Mouse (Mus musculus) neural tube, embryonic 14.5 days (tissue): ENCODE data around the gene Plekhg5. TPM values are rescaled to one million over a fixed set of nuclear protein-coding genes. Genes with fewer than 3 reads are reported as not detected.

Source experiments
- ATAC-seq: fragments of 200-750 bp; cut with Nextera tagmentation; 2 replicates; pipeline ENCODE4 v1.8.0; 2017; ENCODE audit warnings: low read depth, mild to moderate bottlenecking, moderate TSS enrichment, moderate library complexity
- H3K27ac ChIP-seq: fragments of 300-500 bp; sonication (generic); 2 replicates; pipeline ENCODE4 v1.5.1; 2014; ENCODE audit warnings: low read depth, mild to moderate bottlenecking, control low read depth, low read length, moderate library complexity, mixed read lengths
- H3K27me3 ChIP-seq: fragments of 300-500 bp; sonication (generic); 2 replicates; pipeline ENCODE4 v1.6.1; 2014; ENCODE audit warnings: low read length; ENCODE audit not compliant: control insufficient read depth, insufficient read depth
- H3K36me3 ChIP-seq: fragments of 300-500 bp; sonication (generic); 2 replicates; pipeline ENCODE4 v1.6.1; 2014; ENCODE audit warnings: low read length, mixed read lengths; ENCODE audit not compliant: control insufficient read depth, insufficient read depth
- H3K4me1 ChIP-seq: fragments of 300-500 bp; sonication (generic); 2 replicates; pipeline ENCODE4 v1.6.1; 2014; ENCODE audit warnings: low read length; ENCODE audit not compliant: control insufficient read depth, insufficient read depth
- H3K4me2 ChIP-seq: fragments of 300-500 bp; sonication (generic); 2 replicates; pipeline ENCODE4 v1.6.1; 2014; ENCODE audit warnings: mild to moderate bottlenecking, low read depth, low read length, control low read depth
- H3K4me3 ChIP-seq: fragments of 300-500 bp; sonication (generic); 2 replicates; pipeline ENCODE4 v1.5.1; 2014; ENCODE audit warnings: low read depth, low read length, control low read depth, mixed read lengths
- H3K9ac ChIP-seq: fragments of 300-500 bp; sonication (generic); replicated peaks from 2 replicates; pipeline ENCODE4 v1.6.1; 2014; ENCODE audit warnings: low read depth, mild to moderate bottlenecking, control low read depth, low read length, mixed read lengths
- H3K9me3 ChIP-seq: fragments of 300-500 bp; sonication (generic); 2 replicates; pipeline ENCODE4 v1.6.1; 2016; ENCODE audit warnings: low read length; ENCODE audit not compliant: control insufficient read depth
- WGBS: fragments of 180-500 bp; shearing (Covaris S2); extraction: QIAGEN DNeasy Blood & Tissue Kit; methylation state at CpG from one replicate; pipeline ENCODE4 v1.1.7; 2014; 5-methylcytosine and 5-hydroxymethylcytosine counted together
- polyA plus RNA-seq: library from polyadenylated mRNA; unstranded; fragments of >200 nt; fragmentation: Nextera tagmentation; extraction: Ambion mirVana; gene quantifications from 2 replicates; pipeline ENCODE4 v1.2.1, GENCODE M21; 2014

Plekhg5 gene
- polyA plus RNA-seq, 1 experiment from 2014 or later = 9.6 TPM

DNA sequence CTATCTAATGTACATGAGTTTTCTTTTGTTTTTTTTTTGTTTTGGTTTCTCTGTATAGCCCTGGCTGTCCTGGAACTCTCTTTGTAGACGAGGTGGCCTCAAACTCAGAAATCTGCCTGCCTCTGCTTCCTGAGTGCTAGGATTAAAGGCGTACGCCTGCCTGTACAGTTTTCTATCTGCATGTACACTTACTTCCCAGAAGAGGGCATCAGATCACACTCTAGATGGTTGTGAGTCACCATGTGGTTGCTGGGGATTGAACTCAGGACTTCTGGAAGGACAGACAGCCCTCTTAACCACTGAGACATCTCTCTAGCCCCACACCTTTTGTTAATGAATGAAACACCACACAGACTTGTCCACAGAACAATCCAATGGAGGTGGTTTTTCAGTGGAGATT lies 7.0 kb downstream of the Plekhg5 start:
- Histone ChIP-seq H3K27ac (no peak overlapping the region), H3K9me3 (no peaks in the 10 kb centered on the region), H3K36me3 (no peaks in the 10 kb centered on the region), H3K9ac (no peak overlapping the region), H3K4me2 (no peak overlapping the region), H3K27me3 (no peaks in the 10 kb centered on the region), H3K4me3 (no peak overlapping the region), H3K4me1 (no peaks in the 10 kb centered on the region)
- WGBS = 91% methylated on average over 3 of the region's 3 CpGs
- ATAC-seq = no peak

DNA sequence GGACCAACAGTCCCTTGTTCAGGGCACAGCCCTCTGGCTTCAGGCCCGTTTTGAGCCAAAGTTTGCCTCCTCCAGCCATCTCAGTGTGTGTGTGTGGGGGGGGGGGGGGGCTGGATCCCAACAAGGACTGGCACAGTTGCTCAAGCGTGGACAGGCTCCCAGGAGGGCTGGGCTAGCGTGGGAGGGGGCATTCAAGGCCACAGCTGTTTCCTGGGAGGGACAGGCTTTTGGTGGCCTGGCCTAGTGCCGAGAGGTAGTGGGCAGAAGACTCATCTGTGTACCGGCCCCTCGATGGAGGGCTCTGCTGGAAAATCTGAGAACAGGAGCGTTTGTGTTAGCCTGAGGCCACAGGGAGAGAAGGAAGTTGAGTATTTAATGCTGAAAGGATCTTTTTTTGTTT lies 7.6 kb downstream of the Plekhg5 start:
- no peak for ATAC-seq
- H3K9me3 ChIP-seq = no peaks in the 10 kb centered on the region
- 55% methylated on average over 7 of the region's 7 CpGs for WGBS

DNA sequence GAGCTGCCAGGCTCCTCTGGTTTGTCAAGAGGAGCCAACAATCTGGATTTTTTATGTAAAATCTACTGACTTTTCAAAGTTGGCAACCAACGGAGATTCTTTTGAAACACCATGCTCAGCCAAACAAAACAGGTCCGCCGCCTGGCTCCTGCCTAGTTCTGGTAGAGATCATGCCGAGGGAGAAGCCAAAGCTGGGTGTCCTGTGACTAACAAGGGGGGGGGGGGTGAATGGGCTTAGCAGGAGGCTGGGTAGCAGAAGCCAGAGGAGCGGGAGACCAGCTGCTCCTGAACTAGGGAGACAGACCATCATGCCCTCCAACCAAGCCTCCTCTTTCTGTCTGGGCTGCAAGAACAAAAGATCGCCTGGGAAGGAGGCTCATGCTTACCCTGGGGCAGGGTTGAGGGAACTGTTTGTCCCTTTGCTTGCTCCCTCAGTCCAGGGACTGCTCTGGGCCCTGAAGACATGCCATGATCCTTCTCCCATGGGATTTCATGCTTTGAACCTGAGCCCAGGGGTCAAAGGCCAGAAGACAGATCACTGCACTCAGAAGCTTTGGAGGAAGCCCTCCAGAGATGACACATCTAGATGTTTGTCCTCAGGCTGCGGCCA lies 11.4 kb downstream of the Plekhg5 start:
- Histone ChIP-seq H3K27ac (no peak overlapping the region), H3K4me3 (no peak overlapping the region), H3K9ac (no peak overlapping the region), H3K27me3 (no peaks in the 10 kb centered on the region), H3K36me3 (no peaks in the 10 kb centered on the region), H3K4me1 (0 out of 2 replicates have a peak, but pooled peaks cover 11% of the 10 kb centered on the region), H3K9me3 (no peaks in the 10 kb centered on the region), H3K4me2 (no peak overlapping the region)
- ATAC-seq = no peak
- 72% methylated on average over 7 of the region's 7 CpGs for WGBS

More for the DNA sequence above, 7.6 kb downstream of the Plekhg5 start:
- H3K27me3 ChIP-seq = no peaks in the 10 kb centered on the region
- no peak overlapping the region for H3K4me2 ChIP-seq
- H3K36me3 ChIP-seq = no peaks in the 10 kb centered on the region
- no peak overlapping the region for H3K9ac ChIP-seq
- H3K4me3 ChIP-seq = no peak overlapping the region
- no peaks in the 10 kb centered on the region for H3K4me1 ChIP-seq
- H3K27ac ChIP-seq = no peak overlapping the region

GRCm38 (mm10) chr4:152084616-152085015 lies 12.3 kb downstream of the Plekhg5 start:
- no peaks in the 10 kb centered on the region for H3K9me3 ChIP-seq
- no peak overlapping the region for H3K9ac ChIP-seq
- no peaks in the 10 kb centered on the region for H3K27me3 ChIP-seq
- no peak overlapping the region for H3K27ac ChIP-seq
- no peak for ATAC-seq
- H3K4me2 ChIP-seq = no peak overlapping the region
- 0 out of 2 replicates have a peak, but pooled peaks cover 11% of the 10 kb centered on the region for H3K4me1 ChIP-seq
- WGBS = 86% methylated on average over 7 of the region's 7 CpGs
- H3K4me3 ChIP-seq = no peak overlapping the region
- H3K36me3 ChIP-seq = no peaks in the 10 kb centered on the region

GRCm38 (mm10) chr4:152086505-152087210 lies 14.4 kb downstream of the Plekhg5 start:
- Histone ChIP-seq H3K9ac (peak overlapping the region; percentile 85), H3K4me3 (peak overlapping the region; percentile 65), H3K27me3 (no peaks in the 10 kb centered on the region), H3K36me3 (no peaks in the 10 kb centered on the region), H3K27ac (no peak overlapping the region), H3K9me3 (no peaks in the 10 kb centered on the region), H3K4me1 (0 out of 2 replicates have a peak, but pooled peaks cover 11% of the 10 kb centered on the region), H3K4me2 (peak overlapping the region; percentile 80)
- peak; percentile 74; the same call in 1 of the 2 replicates for ATAC-seq
- WGBS = under 1% methylated on average over 65 of the region's 92 CpGs

DNA sequence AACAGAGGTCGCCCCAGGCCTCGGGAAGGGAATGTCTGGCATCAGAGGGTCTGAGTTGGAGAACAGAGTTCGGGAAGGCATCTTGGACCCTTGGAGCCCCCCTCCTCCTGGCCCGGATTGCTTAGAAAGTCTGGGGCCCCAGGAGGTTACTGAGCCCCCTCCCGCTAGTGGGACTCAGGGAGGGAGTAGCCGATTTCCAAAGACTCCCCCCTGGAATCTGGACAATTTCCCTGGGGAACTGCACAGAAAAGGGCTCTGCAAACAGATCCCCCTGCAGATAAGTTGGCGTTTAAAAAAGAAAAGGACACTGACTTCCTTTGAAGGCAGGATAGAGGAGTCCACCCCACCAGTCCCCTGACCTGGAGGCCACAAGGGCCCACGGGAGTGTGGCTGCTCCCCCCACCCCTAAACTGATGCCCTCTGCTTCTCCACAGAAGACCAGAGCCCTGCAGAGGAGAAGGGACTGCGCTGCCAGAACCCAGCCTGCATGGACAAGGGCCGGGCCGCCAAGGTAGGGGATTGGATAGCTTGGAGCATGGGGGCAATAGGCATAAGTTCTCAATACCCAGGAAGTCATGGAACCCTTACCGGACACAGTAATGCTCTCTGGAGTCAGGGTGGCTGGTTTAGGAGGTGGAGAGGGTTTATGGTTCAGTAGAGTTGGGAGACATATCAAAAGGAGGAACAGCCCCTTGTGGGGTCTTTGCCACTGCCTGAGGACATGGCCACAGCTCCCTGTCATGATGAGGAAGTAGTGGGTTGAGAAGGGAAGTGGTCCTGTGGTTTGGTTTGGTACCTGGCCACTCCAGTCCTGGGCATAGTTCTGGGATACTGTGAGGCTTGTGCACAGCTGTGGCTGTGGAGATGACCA lies 15.1 kb downstream of the Plekhg5 start:
- H3K9ac ChIP-seq = peak overlapping the region; percentile 85
- 0 out of 2 replicates have a peak, but pooled peaks cover 11% of the 10 kb centered on the region for H3K4me1 ChIP-seq
- H3K9me3 ChIP-seq = no peaks in the 10 kb centered on the region
- peak overlapping the region; percentile 65 for H3K4me3 ChIP-seq
- H3K27ac ChIP-seq = no peak overlapping the region
- no peak for ATAC-seq
- no peaks in the 10 kb centered on the region for H3K36me3 ChIP-seq
- H3K27me3 ChIP-seq = no peaks in the 10 kb centered on the region
- peak overlapping the region; percentile 80 for H3K4me2 ChIP-seq
- 4% methylated on average over 12 of the region's 12 CpGs for WGBS

GRCm38 (mm10) chr4:152088133-152088532 lies 15.8 kb downstream of the Plekhg5 start:
- Histone ChIP-seq H3K27me3 (no peaks in the 10 kb centered on the region), H3K4me1 (0 out of 2 replicates have a peak, but pooled peaks cover 11% of the 10 kb centered on the region), H3K36me3 (no peaks in the 10 kb centered on the region), H3K9me3 (no peaks in the 10 kb centered on the region), H3K4me2 (peak overlapping the region; percentile 80; the same call in 1 of the 2 replicates), H3K9ac (0 out of 2 replicates have a peak overlapping the region, but pooled peaks have one; percentile 0), H3K4me3 (no peak overlapping the region), H3K27ac (no peak overlapping the region)
- WGBS = 32% methylated on average over 4 of the region's 4 CpGs
- ATAC-seq = no peak

GRCm38 (mm10) chr4:152088556-152089120 lies 16.3 kb downstream of the Plekhg5 start:
- 28% methylated on average over 8 of the region's 8 CpGs for WGBS
- no peak overlapping the region for H3K4me2 ChIP-seq
- H3K4me1 ChIP-seq = 0 out of 2 replicates have a peak, but pooled peaks cover 11% of the 10 kb centered on the region
- H3K9ac ChIP-seq = 0 out of 2 replicates have a peak overlapping the region, but pooled peaks have one; percentile 0
- no peak overlapping the region for H3K4me3 ChIP-seq
- H3K36me3 ChIP-seq = no peaks in the 10 kb centered on the region
- no peaks in the 10 kb centered on the region for H3K27me3 ChIP-seq
- no peak overlapping the region for H3K27ac ChIP-seq
- no peak for ATAC-seq
- no peaks in the 10 kb centered on the region for H3K9me3 ChIP-seq
